Mouse (Mus musculus): ENCODE results near the gene Sulf2. TPM values are rescaled to one million over a fixed set of nuclear protein-coding genes. Genes with fewer than 3 reads are reported as not detected.

Gene Sulf2
- total and polyA plus RNA-seq, 3 experiments = not detected

DNA sequence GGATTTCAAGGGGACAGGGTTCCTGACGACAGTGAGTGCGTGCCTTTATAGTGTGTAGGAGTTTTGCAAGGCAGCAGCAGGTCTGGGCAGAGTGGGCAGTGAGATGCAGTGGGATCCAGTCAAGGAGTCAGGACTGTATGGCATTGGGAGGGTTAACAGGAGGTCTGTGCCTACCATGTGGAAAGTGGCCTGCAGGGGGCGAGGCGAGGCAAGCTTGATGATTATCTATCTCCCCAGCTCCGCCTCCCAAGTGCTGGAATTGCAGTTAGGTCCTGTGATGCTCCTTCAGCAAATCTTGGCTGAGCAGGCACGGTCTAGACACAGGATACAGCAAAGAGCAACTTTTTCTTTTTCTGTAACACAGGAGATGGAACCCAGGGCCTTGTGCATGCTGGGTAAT is 29.0 kb upstream of the Sulf2 start (continued):
- TF ChIP-seq SIN3A (IDR thresholded peaks at IDR 0.05; ENCODE audit: low read length) = no peak
- TF ChIP-seq EP300 (IDR thresholded peaks at IDR 0.05; ENCODE audit: low read depth in 1 of 2, low read length in 2 of 2) = no peak

GRCm38 (mm10) chr2:166182009-166182685 is 26.7 kb upstream of the Sulf2 start:
- no peak for DNase-seq (ENCODE audit: low read depth, low spot score)
- no peaks in the 10 kb centered on the region for H3K4me1 ChIP-seq (ENCODE audit: control insufficient read depth in 1 of 2, insufficient read depth in 2 of 2, low read length in 2 of 2)
- no peaks in the 10 kb centered on the region for H3K79me2 ChIP-seq (ENCODE audit: control insufficient read depth, insufficient read depth, low read length, poor library complexity)
- no peak for TF ChIP-seq POLR2A (IDR thresholded peaks at IDR 0.05; ENCODE audit: control insufficient read depth in 1 of 2, insufficient read depth in 1 of 2, low read depth in 1 of 2, low read length in 2 of 2, poor library complexity in 1 of 2)
- no peaks in the 10 kb centered on the region for H3K9me3 ChIP-seq (replicated peaks; ENCODE audit: insufficient read depth, low read length)
- no peak overlapping the region for H3K9ac ChIP-seq (ENCODE audit: control insufficient read depth, low read depth, low read length, poor library complexity, severe bottlenecking)
- no peak overlapping the region for H3K4me3 ChIP-seq (ENCODE audit: control insufficient read depth in 1 of 2, insufficient read depth in 1 of 2, low read depth in 2 of 2, low read length in 2 of 2)
- no peaks in the 10 kb centered on the region for H3K36me3 ChIP-seq (ENCODE audit: control insufficient read depth in 1 of 2, insufficient read depth in 2 of 2, low read length in 2 of 2)
- no peak overlapping the region for H3K27ac ChIP-seq (ENCODE audit: control insufficient read depth, low read depth, low read length)
- no peaks in the 10 kb centered on the region for H3K27me3 ChIP-seq (ENCODE audit: control insufficient read depth in 1 of 2, insufficient read depth in 2 of 2, low read length in 2 of 2)

DNA sequence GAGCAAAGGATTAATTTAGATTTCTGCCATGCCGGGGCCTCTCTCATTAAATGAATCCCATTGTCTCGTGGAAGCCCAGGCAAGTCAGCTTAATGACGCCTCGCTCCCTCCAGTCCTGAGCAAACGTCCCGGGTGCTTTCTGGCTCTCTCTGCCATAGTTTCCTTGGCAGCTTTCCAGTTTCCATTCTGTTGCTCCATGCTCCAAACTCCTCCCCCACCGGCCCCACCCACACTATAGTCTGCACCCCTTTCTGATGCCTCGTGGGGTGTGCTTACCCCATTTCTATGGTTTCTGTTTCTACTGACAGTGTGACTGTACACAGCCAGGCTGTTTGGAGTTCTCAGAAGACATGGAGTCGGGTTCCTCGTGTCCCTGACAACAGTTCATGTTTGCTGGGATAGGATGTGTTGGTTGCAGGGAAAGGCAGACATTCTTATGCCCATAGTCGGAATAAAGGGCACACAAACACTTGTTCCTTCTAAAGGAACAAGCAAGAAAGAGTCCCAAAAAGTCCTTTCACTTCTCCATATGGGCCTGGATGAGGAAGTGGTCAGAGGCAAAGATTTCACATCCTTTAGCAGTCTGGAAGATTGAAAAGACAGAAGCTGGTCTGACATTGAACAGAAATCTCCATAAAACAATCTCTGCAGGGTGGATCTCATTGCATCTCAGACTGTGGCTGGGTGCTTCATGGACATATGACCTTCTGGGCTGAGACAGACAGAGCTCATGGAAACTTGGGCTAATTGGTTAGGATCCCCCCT is 25.5 kb upstream of the Sulf2 start:
- Histone ChIP-seq H3K36me3 (ENCODE audit: control insufficient read depth in 1 of 2, insufficient read depth in 2 of 2, low read length in 2 of 2) (no peaks in the 10 kb centered on the region), H3K4me3 (ENCODE audit: control insufficient read depth in 1 of 2, insufficient read depth in 1 of 2, low read depth in 2 of 2, low read length in 2 of 2) (no peak overlapping the region), H3K9ac (ENCODE audit: control insufficient read depth, low read depth, low read length, poor library complexity, severe bottlenecking) (no peak overlapping the region), H3K9me3 (replicated peaks; ENCODE audit: insufficient read depth, low read length) (no peaks in the 10 kb centered on the region), H3K79me2 (ENCODE audit: control insufficient read depth, insufficient read depth, low read length, poor library complexity) (no peaks in the 10 kb centered on the region), H3K4me1 (ENCODE audit: control insufficient read depth in 1 of 2, insufficient read depth in 2 of 2, low read length in 2 of 2) (no peaks in the 10 kb centered on the region), H3K27me3 (ENCODE audit: control insufficient read depth in 1 of 2, insufficient read depth in 2 of 2, low read length in 2 of 2) (no peaks in the 10 kb centered on the region), H3K27ac (ENCODE audit: control insufficient read depth, low read depth, low read length) (no peak overlapping the region)
- TF ChIP-seq MAFK (IDR thresholded peaks at IDR 0.05; ENCODE audit: borderline replicate concordance, low read depth, low read length) (no peak), ZMIZ1 (IDR thresholded peaks at IDR 0.05; ENCODE audit: low read depth, low read length) (no peak), MEF2A (IDR thresholded peaks at IDR 0.05; ENCODE audit: extremely low read depth, insufficient replicate concordance, low read depth, low read length, poor library complexity, severe bottlenecking) (no peak), MYB (IDR thresholded peaks at IDR 0.05; ENCODE audit: low read depth, low read length) (no peak), MYC (IDR thresholded peaks at IDR 0.05; ENCODE audit: low read depth, low read length) (no peak), BHLHE40 (IDR thresholded peaks at IDR 0.05; ENCODE audit: borderline replicate concordance, low read depth, low read length) (no peak), EP300 (IDR thresholded peaks at IDR 0.05; ENCODE audit: low read depth in 1 of 2, low read length in 2 of 2) (no peak), USF1 (IDR thresholded peaks at IDR 0.05; ENCODE audit: low read depth, low read length) (no peak), POLR2AphosphoS5 (IDR thresholded peaks at IDR 0.05; ENCODE audit: borderline replicate concordance, low read depth, low read length) (no peak), ZNF384 (IDR thresholded peaks at IDR 0.05; ENCODE audit: low read depth, low read length) (no peak), RCOR1 (IDR thresholded peaks at IDR 0.05; ENCODE audit: low read depth, low read length) (no peak), TBP (IDR thresholded peaks at IDR 0.05; ENCODE audit: low read depth, low read length) (no peak)
- DNase-seq (ENCODE audit: low read depth, low spot score) = no peak
